Mouse (Mus musculus): ENCODE measurements around the gene Fam173b. TPM values are rescaled to one million over a fixed set of nuclear protein-coding genes. Genes with fewer than 3 reads are reported as not detected.

Fam173b gene
- total RNA-seq, 4 experiments from 2014 or later: 10.4 to 11.4 (median 10.8) TPM

DNA sequence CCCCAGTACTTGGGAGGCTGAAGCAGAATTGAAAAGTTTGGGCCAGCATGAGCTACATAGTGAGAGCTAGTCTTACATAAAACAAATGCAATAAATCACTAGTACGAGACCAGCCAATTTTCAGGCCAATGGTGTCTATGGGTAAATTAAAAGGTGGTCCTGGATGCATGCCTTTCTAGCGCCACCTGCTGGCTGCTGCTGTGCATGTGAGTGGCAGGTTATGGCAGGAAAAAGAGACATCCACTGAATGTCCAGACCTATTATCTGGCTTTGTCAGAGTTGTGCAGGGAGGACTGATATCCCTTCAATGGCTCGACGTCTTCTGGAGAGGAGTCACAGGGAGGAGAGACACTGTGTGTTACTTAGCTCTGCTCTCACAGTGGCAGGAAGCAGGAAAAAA lies 15.1 kb upstream of the Fam173b start:
- DNase-seq (ENCODE audit: low spot score in 2 of 2): peak; percentile 75 to 81

DNA sequence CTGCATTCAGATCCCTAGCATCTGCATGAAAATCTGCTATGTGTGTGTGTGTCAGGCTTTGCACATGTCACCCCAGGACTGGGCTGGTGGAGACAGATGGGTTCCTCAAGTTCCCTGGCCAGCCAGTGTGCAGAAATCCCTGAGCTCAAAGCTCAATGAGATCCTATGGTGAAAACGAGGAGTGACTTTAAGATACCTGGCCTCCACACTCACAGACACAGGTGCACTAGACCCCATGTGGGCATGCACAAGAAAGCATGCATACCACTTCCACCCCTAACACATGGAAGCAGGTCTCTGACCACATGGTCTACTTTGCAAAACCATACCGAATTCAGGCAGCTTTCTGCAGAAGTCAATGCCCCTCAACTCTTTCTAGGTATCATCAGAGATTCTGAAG lies 13.9 kb upstream of the Fam173b start:
- no peak for DNase-seq (ENCODE audit: low spot score in 2 of 2)

DNA sequence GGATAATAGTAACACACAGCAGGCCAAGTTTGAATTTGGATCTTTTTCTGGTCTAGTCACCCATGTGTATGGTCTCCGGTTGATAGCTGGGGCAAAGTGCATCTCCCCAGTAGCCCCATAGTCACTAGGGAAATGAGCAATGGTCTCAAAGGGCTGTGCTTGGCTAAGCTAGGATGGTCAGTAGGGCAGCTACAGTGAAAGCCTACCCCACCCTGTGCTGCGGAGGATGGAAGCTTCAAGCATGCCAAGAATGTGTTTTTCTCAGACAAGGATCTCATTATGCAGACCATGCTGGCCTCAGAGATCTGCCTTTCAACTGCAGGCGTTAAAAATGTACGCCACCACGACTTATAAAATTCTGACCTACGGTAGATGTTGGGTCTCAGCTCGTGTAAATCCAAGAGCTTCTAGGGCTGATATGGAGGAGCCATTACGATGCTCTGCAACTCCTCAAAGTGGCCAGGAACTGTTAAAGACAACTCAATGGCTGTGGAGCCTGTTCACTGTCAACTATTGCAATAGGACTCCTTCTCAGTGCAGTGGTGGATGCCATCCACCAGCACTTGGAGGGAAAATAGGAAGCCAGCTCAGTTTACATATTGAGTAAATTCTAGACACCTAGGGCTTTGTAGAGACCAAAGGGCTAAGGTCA lies 12.5 kb upstream of the Fam173b start:
- no peak for DNase-seq (ENCODE audit: low spot score in 2 of 2)

DNA sequence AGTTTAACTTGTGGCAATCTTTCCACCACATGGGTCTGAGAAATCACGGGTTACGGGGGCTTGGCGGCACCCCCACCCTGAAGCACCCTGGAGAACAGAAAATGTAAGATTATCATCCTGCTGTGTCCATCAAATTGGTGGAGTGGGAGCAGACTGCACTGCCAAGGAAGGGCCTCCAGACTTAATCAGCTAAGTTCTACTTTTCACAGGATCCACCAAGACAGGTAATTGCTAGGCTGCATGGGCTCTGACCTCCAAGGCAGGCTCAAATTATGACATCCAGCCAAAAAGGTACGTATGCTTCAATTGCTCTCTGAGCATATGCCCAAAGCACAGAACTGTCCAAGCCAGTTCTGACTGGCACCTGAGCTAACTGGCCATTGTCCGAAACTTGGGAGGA lies 11.5 kb upstream of the Fam173b start:
- no peak for DNase-seq (ENCODE audit: low spot score in 2 of 2)

DNA sequence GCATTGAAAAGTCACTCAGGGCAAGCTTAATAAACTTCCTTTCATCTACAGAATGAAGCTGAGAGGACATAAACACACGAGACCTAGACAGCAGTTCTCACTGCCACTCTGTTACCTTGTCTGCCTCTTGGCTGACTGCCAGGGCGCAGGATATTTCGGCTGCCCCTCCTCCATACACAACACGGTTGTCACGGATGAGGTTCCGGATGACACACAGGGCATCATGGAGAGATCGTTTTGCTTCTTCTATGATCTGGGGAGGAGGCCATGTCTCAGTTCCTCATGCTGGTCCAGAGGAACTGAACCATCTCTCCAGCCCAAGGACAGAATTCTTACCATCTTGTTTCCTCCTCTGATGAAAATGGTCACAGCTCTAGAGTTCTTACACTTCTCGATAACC lies 9.1 kb upstream of the Fam173b start:
- no peak for DNase-seq (ENCODE audit: low spot score in 2 of 2)

DNA sequence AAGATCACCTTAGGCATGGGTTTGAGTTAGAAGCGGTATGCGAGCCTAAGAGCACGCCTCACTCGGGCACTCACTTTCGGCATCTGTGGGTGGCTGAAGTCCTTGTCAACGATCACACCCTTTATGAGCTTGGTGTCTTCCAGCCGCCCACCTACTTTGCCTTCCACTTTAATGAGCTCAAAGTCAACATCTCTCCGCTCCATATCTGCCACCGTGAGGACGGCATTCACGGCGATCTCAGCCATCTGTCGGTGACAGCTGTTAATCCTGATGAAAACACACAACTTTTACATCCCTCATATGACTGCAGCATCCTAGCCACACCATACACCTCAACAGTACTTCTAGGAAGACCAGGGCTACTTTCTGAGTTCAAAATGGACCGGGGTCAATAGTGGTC lies 7.4 kb upstream of the Fam173b start:
- peak in 1 of 2 experiments; percentile 42 for DNase-seq (ENCODE audit: low spot score in 2 of 2)

DNA sequence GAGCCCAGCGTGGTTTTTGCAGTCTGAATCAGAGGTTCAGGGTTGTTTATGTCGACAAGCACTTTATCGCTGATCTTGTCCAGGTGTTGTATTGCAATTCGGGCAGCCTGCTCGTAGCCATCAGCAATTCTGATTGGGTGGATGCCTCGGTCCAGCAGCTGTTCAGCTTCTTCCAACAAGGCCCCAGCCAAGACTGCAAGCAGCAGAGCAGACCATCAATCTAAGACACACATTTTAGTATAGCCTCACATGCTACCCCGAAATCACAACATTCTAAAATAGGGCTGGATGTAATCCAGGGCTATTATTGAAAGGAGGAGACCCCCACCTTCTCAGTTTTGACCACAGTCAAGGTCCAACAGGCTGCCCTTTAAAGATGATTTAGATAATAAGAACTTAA lies 6.0 kb upstream of the Fam173b start:
- no peak for DNase-seq (ENCODE audit: low spot score in 2 of 2)

DNA sequence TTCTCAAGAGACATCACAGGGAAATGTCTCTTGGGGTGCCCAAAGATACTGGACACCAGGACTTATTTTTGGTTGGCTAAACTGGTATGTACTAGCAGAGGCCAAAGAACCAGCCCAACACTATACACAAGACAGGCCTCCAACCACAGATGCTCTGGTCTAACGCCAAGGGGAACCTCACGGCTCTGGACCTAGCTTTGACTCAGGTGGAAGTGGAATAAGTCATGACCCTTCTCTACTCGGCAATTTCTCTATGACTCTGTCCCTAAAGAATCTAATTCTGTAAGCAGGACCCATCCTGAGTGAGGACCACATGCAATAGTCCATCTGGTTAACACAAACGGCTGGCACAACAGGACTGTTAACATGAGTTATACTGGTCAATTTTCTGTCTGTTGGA lies 1.8 kb upstream of the Fam173b start:
- no peak for DNase-seq (ENCODE audit: low spot score in 2 of 2)

DNA sequence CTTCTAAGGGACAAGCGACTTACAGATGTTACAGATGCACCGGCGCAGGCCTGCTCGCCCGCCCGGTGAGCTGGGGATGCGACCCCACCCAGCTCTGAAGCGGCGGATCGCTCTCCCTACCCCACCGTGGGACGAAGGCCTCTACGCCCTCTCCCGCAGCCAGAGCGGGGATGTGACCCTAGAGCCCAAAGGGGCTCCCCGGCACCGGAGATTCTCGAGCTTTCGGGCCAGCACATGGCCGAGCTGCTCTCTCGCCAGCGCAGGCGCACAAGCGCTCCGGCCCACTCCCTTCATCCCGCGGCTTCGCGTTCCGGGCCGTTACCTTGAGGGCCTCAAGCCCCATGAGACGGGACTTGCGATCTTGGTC lies 390 bp upstream of the Fam173b start:
- no peak for DNase-seq (ENCODE audit: low spot score in 2 of 2)

DNA sequence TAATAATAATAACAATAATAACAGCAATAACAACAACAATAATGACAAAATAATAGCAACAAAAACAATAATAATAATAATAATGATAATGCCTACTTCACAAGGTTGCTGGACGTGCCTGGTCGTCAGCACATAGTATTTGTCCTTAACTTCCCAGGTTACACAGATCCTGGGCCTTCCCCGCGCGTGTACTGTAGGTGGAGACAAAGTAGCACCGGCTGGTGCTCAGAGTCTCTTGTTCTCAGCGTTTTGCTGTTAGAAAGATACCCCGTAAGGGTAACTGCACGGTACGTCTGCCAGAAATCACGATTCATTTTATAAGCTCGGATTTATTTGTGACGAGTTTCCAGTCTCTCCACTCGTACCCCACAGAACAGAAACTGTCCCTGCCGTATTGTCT lies 774 bp downstream of the Fam173b start:
- peak in 1 of 2 experiments; percentile 55 for DNase-seq (ENCODE audit: low spot score in 2 of 2)

DNA sequence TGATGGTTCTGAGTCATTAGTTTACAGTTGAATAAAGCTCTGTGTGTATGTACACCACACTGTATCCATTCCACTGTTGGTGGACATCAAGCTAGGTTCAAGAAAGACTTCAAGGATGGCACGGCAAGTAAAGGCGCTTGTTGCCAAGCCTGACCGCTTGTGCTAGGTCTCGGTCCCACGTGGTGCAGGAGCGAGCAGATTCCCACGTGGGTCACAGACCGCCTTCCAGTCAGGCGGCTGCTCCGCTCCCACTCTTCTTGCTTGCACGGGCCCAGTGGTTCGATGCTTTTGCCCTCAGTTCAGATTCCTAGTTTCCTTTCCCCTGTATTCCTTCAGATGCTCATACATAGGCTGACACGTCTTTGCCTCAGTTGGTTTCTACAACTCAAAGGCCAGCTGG lies 1.5 kb downstream of the Fam173b start:
- DNase-seq (ENCODE audit: low spot score in 2 of 2): no peak

DNA sequence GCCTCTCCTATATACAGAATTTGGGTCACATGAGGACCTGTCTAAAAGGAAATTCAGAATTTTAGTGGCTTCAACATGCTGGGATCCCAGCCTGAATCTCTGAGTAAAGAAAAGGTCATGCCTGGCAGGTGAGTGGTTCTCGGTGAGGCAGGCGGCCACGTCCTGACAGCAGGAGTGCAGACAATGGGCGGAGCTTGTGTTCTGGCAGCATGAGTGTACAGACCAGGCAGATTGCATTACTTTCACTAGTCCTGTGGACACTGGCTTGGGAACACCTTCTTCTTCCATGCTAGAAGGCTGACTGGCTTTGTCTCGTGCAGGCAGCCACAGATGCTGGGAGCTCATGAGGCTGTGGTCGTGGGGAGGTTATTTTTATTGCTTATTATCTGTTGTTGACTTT lies 5.2 kb downstream of the Fam173b start:
- no peak for DNase-seq (ENCODE audit: low spot score in 2 of 2)

DNA sequence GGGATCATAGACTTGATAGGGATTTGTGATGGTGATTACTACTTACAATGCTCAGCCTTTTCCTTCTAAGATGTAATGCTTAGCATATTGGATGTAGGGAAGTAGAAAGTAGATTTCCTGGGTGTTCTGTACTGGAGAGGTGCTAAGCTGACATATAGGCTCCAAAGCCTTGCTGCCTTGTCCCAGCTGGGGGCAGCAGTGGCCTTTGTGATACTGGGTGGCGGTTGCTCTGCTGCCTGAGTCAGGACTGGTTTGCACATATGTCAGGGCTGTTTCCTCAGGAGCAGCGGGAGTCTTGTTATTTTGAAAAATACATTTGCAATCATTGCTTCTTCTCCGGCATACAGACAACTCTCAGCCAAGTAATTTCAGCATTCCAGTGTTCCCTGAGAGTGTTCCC lies 9.4 kb downstream of the Fam173b start:
- DNase-seq (ENCODE audit: low spot score in 2 of 2): no peak

DNA sequence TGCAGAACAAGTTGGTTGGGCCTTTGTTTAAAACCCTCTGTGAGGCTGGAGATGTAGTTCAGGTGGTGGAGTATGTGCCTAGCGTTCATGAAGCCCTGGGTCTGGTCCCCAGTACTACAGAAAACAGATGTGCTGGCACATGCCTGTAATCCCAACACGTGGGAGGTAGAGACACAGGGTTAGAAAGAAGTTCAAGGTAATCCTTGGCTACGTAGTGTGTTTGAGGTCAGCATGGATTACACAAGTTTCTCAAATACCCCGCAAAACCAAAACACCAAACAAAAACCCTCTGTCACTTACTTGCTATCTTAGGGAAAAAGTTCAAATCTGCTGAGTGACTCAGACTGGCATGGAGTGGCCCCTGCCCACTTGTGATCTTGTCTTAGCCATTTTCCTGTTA lies 10.3 kb downstream of the Fam173b start:
- DNase-seq (ENCODE audit: low spot score in 2 of 2): no peak

DNA sequence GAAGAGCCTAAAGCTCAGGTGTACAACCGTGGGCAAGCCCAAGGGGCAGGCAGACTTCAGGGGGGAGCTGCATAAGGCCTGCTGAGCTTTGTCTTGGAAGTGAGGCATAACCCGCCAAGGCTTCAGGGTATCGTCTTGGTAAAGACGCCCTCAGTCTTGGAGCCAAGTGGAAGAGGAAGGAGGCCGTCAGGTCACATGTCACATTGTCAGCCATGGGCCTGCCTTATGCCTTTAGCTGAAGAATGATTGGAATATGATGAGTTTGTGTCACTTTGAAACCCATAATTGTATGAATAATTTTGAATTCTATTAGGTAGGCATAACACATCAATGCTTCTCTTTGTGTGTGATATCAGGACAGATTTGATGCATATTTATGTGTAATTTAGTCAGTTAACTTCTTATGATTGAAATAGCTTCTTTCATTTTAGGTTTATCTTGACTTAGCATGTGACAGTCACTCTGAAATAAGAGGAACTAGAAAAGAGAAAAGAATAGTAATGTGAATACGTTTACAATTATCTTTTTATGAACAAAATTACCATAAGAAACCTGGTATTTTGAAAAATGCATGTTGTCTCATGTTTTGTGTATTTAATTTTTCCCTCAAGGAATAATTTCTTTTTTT lies 12.3 kb downstream of the Fam173b start:
- no peak for DNase-seq (ENCODE audit: low spot score in 2 of 2)

DNA sequence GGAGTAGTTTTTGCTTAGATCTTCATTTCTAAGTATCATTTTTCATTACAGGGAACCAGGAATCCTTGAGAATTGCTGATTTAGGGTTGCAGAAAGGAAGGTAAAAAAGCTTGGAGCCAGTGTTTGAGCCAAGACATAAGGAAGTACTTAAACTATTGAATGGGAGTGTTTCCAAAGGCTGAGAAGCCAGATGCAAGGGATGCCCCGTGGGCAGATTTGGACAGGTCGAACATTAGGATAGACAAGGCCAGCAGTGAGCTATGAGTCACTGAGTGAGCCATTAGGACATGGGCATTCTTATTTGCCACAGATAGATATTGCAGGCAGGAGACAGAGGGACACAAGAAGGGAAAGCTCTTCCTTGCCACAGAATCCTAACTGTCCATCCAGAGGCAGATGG lies 13.0 kb downstream of the Fam173b start:
- no peak for DNase-seq (ENCODE audit: low spot score in 2 of 2)

DNA sequence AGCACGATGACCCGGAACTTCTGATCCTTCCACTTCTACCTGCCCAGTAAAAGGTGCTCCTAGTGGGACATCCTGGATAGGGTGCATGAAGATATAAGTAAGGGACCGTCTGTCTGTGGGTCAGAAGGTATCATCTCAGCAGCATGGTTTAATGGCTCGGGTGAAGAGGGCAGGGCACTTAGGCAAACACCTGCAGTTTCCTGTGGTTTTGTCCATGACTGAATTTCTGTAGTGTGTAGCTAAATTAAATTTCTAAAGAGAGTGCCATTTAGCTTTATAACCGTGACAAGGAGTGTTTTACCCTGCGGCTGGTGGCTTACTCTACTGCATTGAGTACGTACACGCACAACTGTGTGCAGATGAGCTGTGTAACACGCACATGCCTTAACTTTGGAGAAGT lies 15.6 kb downstream of the Fam173b start:
- DNase-seq (ENCODE audit: low spot score in 2 of 2): no peak

DNA sequence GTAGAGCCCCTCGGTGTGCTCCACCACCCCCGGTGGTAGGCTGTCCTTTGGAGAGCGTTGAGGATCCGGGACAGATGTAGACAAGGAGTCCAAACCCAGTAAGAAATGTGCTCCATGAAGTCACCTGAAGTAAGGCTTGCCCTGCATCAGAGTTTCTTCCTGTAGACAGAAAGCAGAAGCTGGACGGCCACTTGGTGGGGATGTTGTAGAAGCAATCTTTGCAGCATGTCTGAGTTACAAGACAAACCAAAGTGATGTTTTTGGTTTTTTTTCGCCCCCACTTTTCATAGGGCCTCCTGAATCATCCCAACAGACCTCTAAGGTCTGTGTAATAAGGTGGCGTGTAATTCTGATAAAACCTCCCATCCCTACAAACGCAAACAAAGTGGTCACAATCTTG lies 17.9 kb downstream of the Fam173b start:
- DNase-seq (ENCODE audit: low spot score in 2 of 2): no peak

DNA sequence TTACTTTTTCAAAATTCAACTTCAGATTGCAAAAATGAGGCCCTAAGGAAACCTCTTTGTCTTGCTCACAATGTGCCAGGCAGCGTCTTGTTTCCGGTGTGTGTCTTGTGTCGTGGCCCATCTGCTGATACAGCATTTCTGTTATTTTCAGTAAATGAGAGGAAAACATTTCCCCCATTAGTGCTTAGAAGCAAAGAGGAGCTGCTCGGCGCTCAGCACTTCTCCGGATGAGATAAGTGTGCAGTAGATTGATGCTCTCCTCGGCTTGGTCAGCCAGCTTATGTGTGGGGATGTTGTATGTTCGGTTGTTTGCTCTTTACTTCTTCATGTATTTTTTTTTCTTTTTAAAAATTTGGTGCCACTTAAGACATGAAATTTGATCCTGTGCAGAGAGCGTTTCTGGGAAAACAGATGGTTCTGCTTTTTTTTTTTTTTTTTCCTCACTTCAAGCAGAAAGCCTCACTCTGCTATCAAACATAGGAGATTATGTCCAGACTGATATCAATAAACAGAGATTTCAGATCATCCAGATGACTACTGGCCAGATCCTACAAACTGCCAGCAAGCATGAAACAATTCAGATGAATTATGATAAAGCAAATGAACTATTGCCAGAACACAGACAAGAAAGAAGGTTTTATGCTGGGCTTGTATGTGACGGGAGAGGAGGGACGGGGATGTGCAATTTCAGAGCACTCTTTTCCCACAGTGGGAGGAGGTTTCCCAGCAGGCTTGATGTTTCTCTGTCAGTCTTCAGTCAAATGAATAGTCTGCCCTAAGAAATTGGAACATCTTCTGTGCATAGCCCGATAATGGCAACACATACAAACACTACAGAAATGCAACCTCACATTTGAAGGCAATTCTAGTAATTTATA lies 25.9 kb downstream of the Fam173b start:
- no peak for DNase-seq (ENCODE audit: low spot score in 2 of 2)

DNA sequence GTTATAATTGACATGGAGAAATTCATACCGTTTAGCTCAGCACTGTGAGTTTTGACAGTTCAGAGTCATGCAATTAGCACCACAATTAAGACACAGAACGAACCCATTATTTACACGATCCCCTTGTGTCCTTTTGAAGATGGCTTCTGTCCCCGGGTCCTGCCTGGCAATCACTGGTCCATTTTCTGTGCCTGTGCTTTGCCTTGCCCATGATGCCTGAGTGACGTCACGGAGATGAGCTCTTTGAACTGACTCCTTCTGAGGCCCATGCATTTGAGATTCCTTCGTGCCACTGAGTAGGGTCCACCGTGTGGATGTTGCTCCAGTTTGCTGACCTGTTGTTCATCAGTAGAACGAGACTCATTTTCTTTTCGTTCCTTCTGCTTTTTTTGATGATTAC lies 26.5 kb downstream of the Fam173b start:
- DNase-seq (ENCODE audit: low spot score in 2 of 2): no peak

DNA sequence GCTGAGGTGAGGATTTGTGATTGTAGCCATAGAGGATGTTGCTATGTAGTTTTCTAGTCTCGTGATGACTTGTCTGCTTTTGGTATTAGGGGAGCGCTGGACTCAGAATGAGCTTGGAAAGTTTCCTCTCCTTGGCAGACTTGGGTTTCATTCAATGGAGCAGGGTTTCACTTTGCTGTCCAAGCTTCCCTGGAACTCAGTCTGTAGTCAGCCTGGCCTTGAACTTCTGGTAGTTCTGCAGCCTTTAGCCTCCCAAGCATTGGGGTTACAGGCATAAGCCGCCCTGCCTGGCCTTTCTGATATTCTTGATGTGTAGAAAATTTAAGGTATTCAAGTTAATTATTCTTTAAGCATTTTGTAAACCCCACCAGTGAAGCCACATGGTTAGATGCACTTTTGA lies 27.9 kb downstream of the Fam173b start:
- DNase-seq (ENCODE audit: low spot score in 2 of 2): no peak

DNA sequence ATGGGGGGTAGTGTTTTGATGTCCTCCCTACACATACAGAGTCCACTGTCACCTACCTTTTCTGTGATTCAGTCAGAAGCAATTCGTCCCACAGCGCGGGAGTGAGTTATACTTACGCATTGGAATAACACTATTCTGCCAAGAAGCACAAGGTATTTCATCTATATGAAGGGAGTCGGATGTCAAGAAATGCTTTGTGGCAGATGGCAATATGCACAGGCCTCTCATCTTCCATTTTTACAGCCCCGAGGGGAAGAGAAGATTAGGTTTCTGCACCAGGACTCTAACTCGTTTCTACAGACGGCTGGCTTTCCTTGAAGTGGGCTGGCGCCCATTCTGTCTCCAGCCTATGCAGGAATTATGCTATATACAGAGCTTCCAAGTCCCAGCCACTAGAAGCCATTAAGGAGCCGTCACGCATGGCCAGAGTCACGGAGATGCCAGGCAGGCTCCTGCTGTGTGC lies 29.8 kb downstream of the Fam173b start:
- DNase-seq (ENCODE audit: low spot score in 2 of 2): no peak

DNA sequence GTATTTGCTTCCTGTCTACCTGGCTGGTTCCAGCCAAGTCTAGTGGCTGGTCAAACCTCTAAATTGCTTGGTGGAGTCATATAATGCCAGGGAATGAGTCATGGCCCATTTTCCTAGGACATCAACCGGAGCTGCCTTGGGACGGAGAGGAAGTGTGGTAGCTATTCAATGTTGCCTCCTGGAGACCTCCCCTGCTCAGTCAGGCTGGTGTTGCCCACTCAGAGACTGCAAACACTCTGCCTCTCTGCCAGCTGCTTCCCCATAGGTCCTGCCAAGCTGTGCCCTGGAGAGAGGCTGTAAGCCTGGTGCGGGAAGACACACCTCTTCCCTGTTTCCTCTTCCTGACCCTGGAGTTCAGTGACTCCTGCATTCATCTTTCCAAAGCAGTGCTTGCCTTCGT lies 30.8 kb downstream of the Fam173b start:
- DNase-seq (ENCODE audit: low spot score in 2 of 2): no peak
